Mouse (Mus musculus): ENCODE data around the gene Il4ra.

DNA sequence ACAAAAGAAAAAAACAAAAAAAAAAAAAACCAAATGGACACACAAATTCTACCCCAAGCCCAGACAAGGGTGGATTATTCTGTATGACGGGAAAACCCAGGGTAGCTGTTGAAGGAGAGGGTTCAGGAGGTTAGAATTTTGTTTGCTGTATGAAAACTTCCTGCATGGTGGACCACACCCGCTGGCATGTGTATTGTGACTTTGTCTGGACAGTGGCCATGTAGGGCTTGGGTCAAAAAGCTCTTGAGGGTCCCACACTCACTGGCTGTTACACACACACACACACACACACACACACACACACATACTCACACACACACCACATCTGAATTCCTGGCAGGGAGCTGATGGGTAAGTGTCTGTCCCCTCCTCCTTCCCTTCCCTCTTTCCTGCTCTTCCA, 14.5 kb downstream of the Il4ra start:
- TF ChIP-seq CTCF (IDR thresholded peaks at IDR 0.05; ENCODE audit: control insufficient read depth, insufficient read depth, low read length): no peak
- no peak for TF ChIP-seq POLR2A (IDR thresholded peaks at IDR 0.05; ENCODE audit: borderline replicate concordance, control insufficient read depth, low read depth, low read length)

Data from bone marrow, adult 2 months (tissue).